Mouse (Mus musculus) thymus, adult 18-20 months (tissue): ENCODE results near the gene Slc11a2.
A peak's percentile ranks its signal among the peaks of the same experiment; 100 is the strongest.
"Not testable (repeated sequence)": the region's sequence is repeated elsewhere in the genome, so short reads cannot be mapped to it uniquely, and the experiment has no call there.

Experiments
- DNase-seq, 2 experiments: peaks; one replicate each; pipeline ENCODE4 v3.0.0; 2022; ENCODE audit warnings: mixed read lengths in 2 of 2

Gene Slc11a2

GRCm38 (mm10) chr15:100433234-100433633 lies 8.4 kb upstream of the Slc11a2 start:
- no peak for DNase-seq

GRCm38 (mm10) chr15:100429959-100430565 lies 5.2 kb upstream of the Slc11a2 start:
- no peak for DNase-seq

GRCm38 (mm10) chr15:100428296-100428905 lies 3.5 kb upstream of the Slc11a2 start:
- no peak for DNase-seq

GRCm38 (mm10) chr15:100423916-100424315 lies 956 bp downstream of the Slc11a2 start:
- no peak for DNase-seq

DNA sequence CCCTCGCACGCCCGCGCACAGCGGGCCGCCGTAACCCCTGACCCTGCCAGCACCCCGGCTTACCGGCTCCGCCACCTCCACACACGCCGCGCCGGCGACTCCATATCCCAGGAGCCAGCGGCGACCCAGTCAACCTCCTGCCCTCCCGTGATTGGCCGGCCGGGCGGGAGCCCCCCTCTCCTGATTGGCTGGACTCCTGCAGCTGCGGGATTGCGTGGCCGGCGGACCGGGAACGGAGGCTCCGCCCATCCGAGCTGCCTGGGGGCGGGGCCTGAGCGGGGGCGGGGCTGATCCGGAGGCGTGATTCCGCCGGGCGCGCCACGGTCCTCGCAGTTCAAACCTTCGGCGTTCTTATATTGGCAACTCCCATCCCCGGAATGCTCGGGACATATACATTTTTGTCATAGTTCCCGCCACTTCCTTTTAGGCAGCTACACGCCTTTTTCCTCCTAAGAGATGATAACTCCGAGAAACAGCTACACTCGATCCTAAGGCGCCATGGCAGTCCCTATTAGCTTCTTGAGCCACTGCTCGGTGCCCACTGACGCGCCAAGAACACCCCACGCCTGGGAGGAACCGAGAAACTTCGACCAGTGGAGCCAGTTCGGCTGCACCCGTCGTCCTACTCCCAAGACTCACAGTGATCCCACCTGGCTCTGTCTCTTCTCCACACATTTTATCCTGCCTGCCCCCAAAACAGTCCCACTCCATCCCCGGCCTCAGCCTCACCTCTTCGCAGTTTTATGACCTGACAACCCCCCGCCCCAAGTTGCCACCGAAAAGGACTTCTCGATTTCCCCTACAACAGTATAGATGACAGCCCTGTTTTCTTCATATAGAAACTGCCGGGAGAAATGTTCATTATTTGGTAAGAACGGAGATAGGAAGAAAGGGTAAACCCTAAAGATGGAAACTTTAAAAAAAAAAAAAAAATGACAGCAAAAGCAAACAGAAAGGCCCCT lies 1.7 kb downstream of the Slc11a2 start:
- DNase-seq: peak; percentile 93 to 94

- DNase-seq: no peak
Measured at GRCm38 (mm10) chr15:100422476-100422875, 2.4 kb downstream of the Slc11a2 start.

DNA sequence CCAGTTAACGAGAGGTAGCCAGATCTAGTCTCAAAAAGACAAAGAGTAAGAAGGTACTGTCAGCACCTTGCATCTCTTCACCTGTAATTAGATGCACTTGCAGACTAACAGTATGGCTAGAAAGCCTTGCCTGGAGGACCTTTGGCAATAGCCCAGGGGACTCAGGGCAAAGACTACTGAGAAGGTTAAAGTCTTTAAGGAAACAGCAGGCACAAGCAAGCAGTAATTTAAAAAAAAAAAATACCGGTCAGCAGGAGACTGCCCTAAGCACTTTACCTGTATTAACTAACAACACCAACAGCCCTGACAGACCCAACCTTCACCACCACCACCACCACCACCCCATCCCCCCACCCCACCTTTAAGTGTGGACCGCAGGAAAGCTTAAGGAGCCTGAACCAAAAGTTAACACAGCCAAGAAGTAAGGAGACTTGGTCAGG lies 3.1 kb downstream of the Slc11a2 start, which contains the start of gene Gm5475:
TSS of gene Gm5475 (plus strand) at position 390 of the 440 bp plus-strand sequence.
- DNase-seq: not testable (repeated sequence)

DNA sequence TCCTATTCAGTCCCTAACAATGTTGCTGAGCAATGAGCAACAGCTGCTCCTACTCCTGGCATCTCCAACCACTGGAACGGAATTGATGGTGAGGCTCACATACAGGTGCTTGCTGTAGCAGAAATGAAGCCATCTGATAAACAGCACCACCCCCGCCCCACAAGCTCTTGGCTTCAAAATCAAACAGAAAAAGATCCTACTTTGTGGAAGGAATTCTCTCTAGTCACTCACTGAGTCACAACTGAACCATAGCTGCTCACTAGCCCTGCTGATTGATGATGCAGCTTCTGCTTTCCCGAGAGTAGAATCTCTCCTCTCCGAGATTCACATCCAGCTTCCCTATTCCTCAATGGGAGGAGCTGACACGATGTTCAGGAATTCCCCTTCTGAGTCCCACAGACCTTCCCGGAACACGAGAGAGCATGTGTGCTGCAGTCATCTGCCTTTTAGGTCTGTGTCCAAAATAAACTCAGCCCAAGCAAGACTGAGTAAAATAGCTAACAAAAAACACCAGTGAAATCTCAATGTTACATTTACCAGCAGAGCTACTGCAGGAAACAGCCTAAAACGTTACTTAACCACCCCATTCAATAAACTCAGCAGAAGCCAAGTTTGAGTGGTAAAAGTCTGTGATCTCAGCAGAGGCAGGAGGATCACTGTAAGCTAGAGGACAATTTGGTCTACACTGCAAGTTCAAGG lies 3.7 kb downstream of the Slc11a2 start:
- no peak for DNase-seq

GRCm38 (mm10) chr15:100419901-100420745 lies 4.7 kb downstream of the Slc11a2 start:
- DNase-seq: no peak

- DNase-seq: no peak
Measured at GRCm38 (mm10) chr15:100419311-100419710, 5.6 kb downstream of the Slc11a2 start.

DNA sequence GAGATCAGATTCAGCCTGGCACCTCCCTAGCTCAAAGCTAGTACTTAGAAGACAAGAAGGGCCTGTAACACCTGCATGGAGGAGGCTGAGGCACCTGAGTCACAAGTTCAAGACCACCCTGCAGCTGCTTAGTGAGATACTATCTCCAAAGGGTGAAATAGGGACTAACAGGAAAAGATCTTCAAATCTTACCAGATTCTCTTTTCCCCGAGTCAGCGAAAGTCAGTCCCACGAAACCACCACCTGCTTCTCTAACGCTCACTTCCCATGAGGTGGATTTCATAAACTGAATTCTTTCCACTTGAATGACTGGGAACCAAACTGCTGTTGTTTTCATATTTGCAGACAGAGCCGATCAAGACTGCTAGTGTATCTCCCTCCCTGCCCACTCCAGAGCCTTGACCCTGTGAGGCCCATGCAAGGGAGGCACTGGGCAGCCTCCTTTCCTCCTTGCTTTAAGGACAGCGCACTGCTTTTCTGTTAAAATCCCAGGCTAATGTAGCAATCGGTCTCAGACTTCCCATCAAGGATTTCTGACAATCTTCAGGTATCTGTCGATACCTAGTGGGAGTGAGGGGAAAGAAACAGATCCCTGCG lies 6.9 kb downstream of the Slc11a2 start:
- DNase-seq: no peak

DNA sequence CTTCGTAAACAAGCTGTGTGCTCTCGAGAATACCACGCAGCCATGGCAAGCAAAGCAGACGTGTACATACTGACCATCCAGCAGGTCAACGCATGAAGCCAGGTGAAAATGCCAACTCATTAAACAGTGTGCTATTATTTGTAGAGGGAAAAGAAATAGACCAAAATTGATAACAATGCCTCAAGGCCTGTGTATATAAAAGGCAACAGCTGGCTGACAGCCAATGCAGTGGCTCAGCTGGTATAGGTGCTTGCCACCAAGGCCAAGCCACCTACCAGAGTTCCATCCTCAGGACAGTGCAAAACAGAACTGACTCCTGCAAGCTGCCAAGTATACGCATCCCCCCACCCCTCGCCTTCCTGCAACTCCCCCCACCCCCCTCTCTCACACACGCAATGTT lies 9.2 kb downstream of the Slc11a2 start:
- no peak for DNase-seq

DNA sequence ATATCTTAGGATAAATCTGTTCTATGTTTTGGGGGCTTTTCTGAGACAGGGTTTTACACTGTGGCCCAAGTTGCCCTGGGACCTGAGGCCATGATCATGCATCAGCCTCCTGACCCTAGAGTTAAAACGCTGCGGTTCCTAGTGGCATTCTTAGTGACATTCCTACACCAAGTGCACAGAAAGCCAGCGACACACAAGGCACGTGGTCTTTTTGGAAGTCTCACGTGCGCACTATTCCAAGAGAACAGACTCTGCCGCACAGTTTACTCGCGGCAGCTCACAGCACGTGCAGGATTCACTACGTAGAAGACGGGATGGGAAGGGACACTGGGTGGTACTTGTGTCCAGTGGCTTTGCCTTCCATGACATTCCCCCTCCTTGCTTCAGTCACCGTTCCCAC lies 9.9 kb downstream of the Slc11a2 start:
- no peak for DNase-seq

GRCm38 (mm10) chr15:100414011-100414410 lies 10.9 kb downstream of the Slc11a2 start:
- peak; percentile 61 to 74 for DNase-seq

DNA sequence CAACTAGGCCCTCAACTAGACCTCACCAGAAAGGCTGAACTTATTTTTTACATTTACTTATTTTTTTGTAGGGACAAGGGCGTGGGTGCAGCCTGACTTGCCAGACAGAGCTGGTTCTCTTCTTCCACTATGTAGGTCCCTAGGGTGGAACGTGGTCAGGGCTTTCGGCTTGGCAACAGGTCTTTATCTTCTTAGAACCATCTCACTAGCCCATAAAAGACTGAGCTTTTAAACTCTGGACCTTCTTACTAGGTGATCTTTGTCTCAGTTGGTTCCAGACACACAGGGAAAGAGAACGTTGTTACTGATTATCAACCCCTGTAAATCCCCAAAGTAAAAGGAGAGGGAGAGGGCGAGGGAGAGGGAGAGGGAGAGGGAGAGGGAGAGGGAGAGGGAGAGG lies 11.6 kb downstream of the Slc11a2 start:
- DNase-seq: no peak

GRCm38 (mm10) chr15:100411731-100412130 lies 13.1 kb downstream of the Slc11a2 start:
- no peak for DNase-seq

- DNase-seq: no peak
Measured at GRCm38 (mm10) chr15:100410918-100411672, 13.8 kb downstream of the Slc11a2 start.

GRCm38 (mm10) chr15:100406088-100406487 lies 18.8 kb downstream of the Slc11a2 start:
- no peak for DNase-seq

GRCm38 (mm10) chr15:100403318-100404000 lies 21.4 kb downstream of the Slc11a2 start:
- DNase-seq: no peak

- DNase-seq: no peak
Measured at GRCm38 (mm10) chr15:100402798-100403197, 22.1 kb downstream of the Slc11a2 start.
